Mouse (Mus musculus) lung, adult 2 months (tissue): ENCODE results near the gene Oxtr. TPM values are rescaled to one million over a fixed set of nuclear protein-coding genes. Genes with fewer than 3 reads are reported as not detected.

Experiments
- DNase-seq: peaks from one replicate; pipeline ENCODE4 v3.0.0; 2022
- H3K4me1 ChIP-seq: fragments of 200-500 bp; 2 replicates; pipeline ENCODE4 v1.6.1; 2011; ENCODE audit warnings: low read length; ENCODE audit not compliant: control insufficient read depth, insufficient read depth
- H3K4me3 ChIP-seq: fragments of 200-500 bp; replicated peaks from 2 replicates; pipeline ENCODE3; 2011; ENCODE audit warnings: low read depth, mild to moderate bottlenecking, control low read depth, low read length; ENCODE audit errors: extremely low read depth
- CTCF ChIP-seq: fragments of 200-500 bp; IDR thresholded peaks from 2 replicates; pipeline ENCODE4 v1.5.1; 2011; ENCODE audit warnings: mild to moderate bottlenecking, low read length, control low read depth; ENCODE audit not compliant: insufficient read depth
- POLR2A ChIP-seq: fragments of 200-500 bp; IDR thresholded peaks from 2 replicates; pipeline ENCODE4 v1.6.1; 2011; ENCODE audit warnings: low read depth, mild to moderate bottlenecking, control low read depth, low read length, borderline replicate concordance; ENCODE audit errors: extremely low read depth
- WGBS: fragments of 180-500 bp; shearing (Covaris S2); methylation state at CpG from one replicate; pipeline ENCODE4 v1.1.7; 2018; 5-methylcytosine and 5-hydroxymethylcytosine counted together
- polyA plus RNA-seq: library from polyadenylated mRNA; depleted of rRNA; stranded (reverse); fragments of >200 nt; gene quantifications from 2 replicates; pipeline ENCODE4 v1.2.3, GENCODE M21; 2012; rRNA removed

Gene Oxtr
- polyA plus RNA-seq: 0.17 and 0.18 TPM in 2 replicates

DNA sequence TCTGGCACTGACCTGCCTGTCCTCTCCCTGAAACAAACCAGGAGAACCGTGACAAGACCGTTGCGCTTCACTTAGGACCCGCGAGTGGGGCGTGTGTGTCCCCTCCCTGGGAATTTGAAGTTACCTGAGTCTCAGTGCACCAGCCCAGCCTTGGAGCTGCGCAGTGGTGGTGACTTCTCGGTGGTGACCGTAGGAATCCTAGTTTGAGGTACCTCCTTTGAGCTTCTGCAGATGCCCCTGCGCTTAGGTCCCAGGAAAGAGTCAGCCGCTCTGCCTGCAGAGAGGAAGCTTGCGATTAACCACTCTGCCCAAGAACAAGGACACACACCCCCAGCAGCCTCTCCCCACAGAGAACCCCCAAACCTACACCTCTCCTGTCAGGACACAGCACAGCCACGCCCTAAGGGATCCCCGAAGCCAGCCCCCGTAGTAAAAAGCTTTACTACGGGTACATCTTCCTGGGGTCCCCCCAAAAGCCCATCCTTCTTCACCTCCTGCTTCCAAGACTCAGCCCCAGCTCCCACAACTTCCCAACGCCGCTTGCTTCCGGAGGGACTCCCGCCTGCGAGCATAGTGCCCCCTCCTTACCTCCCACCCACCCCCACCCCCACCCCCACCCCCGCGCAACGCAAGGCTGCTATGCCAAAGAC lies at the start of gene Oxtr:
TSS of gene Oxtr (minus strand) at position 34 of the 650 bp plus-strand sequence.
- TF ChIP-seq CTCF: no peak
- TF ChIP-seq POLR2A: no peak
- Histone ChIP-seq H3K4me1 (peaks cover 9% of the 10 kb centered on the region), H3K4me3 (peak within 1 kb of the TSS; percentile 46)
- 8% methylated on average over 24 of the region's 24 CpGs for WGBS
- no peak for DNase-seq

DNA sequence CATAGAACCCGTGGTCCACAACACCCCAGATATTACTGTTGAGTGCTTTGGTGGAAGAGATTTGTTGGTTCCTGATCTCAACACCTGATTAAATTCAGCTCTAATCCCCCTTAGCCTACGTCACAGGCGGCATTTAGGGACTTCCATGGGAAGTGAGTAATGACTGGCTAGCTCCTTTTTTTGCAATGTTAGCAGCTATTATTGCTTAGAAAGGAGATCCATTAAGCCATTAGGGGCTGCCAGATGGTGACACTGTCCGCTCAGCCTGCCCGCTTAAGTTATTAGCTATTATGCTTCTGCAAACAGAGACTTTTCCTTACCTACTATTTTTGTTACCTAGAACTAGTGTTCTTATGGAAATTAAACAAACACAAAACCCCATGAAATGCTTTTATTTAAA lies 35.7 kb upstream of the Oxtr start:
- 69% methylated on average over 5 of the region's 5 CpGs for WGBS
- H3K4me1 ChIP-seq: no peaks in the 10 kb centered on the region
- no peak for TF ChIP-seq CTCF
- no peak for TF ChIP-seq POLR2A
- no peak overlapping the region for H3K4me3 ChIP-seq
- DNase-seq: no peak

DNA sequence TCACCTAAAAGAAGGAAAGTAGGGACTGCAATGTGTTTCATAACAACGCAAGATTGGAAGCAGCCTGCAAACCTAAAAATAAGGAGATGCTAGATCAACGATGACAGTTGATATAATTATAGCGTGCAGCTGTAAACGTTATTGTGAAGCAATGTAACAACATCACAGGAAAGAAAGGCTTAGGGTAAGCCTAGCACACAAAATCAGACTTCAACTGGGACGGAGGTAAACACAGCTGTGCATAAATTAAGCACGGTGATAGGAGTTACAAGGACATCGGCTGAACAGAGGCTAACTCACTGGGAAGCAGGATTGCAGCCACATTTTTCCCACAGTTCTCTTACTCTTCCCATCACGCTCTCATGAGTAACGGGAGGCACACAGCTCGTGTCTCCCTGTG lies 34.7 kb upstream of the Oxtr start:
- no peaks in the 10 kb centered on the region for H3K4me1 ChIP-seq
- no peak for TF ChIP-seq CTCF
- TF ChIP-seq POLR2A: no peak
- no peak overlapping the region for H3K4me3 ChIP-seq
- WGBS: 47% methylated on average over 10 of the region's 10 CpGs
- no peak for DNase-seq

GRCm38 (mm10) chr6:112517991-112518390 lies 28.2 kb upstream of the Oxtr start:
- no peaks in the 10 kb centered on the region for H3K4me1 ChIP-seq
- H3K4me3 ChIP-seq: no peak overlapping the region
- 66% methylated on average over 3 of the region's 3 CpGs for WGBS
- no peak for TF ChIP-seq CTCF
- no peak for TF ChIP-seq POLR2A
- DNase-seq: no peak

GRCm38 (mm10) chr6:112517572-112517971 lies 27.8 kb upstream of the Oxtr start:
- no peak for DNase-seq
- no peak overlapping the region for H3K4me3 ChIP-seq
- H3K4me1 ChIP-seq: no peaks in the 10 kb centered on the region
- WGBS: 74% methylated on average over 3 of the region's 3 CpGs
- TF ChIP-seq POLR2A (no peak), CTCF (no peak)

DNA sequence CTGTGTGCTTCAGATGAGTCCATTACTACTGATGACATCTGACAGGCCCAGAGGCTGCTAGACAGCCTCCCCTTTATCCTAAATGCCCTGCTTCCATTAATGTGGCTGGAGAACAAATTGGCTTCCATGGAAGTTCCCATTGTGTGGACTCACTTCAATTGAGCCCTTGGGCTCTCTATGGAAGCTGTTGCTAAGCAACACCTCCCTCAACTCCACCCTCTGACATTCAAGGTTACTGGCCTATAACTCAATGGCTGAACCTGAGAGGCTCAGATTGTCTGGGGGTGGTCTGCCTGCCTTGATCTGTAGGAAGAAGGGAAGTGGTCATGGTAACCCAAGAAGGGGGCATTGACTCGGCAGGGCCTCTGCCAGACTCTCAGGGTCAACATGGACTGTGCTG lies 26.8 kb upstream of the Oxtr start:
- no peak overlapping the region for H3K4me3 ChIP-seq
- no peak for DNase-seq
- TF ChIP-seq POLR2A (no peak), CTCF (no peak)
- no peaks in the 10 kb centered on the region for H3K4me1 ChIP-seq
- 44% methylated on average over 1 of the region's 1 CpGs for WGBS

- Histone ChIP-seq H3K4me3 (no peak overlapping the region), H3K4me1 (no peaks in the 10 kb centered on the region)
- DNase-seq: no peak
- TF ChIP-seq CTCF (no peak), POLR2A (no peak)
- WGBS: 81% methylated on average over 6 of the region's 6 CpGs
These were observed 24.8 kb upstream of the Oxtr start for GRCm38 (mm10) chr6:112514591-112514990.

GRCm38 (mm10) chr6:112510346-112510745 lies 20.6 kb upstream of the Oxtr start:
- DNase-seq: no peak
- no peaks in the 10 kb centered on the region for H3K4me1 ChIP-seq
- no peak for TF ChIP-seq POLR2A
- TF ChIP-seq CTCF: no peak
- 61% methylated on average over 4 of the region's 4 CpGs for WGBS
- no peak overlapping the region for H3K4me3 ChIP-seq

DNA sequence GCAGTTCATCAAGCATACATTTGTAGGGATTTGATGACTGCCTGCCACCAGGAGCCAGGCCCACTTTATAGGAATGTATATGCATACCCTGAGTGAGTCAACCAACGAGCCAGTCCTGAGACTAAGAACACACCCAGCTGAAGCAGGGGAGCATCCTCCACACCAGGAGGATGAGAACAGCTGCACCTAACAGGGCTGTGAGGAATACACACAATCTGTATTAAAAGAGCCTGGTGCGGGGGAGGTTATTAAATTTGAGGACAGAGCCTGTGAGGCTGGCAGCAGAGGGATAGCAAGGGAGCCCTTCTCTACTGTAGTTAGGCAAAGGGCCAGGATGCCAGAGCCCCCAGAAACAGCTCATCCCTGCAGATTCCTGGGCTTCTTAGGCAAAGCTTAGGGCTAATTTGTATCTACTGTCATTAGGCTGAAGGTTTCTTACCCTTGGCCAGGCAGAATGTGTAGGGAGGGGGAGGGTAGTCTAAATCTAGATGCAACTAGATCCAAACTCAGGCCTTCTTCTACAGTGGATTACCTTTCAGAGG lies 19.9 kb upstream of the Oxtr start:
- 60% methylated on average over 2 of the region's 2 CpGs for WGBS
- no peak for TF ChIP-seq POLR2A
- TF ChIP-seq CTCF: no peak
- H3K4me3 ChIP-seq: no peak overlapping the region
- no peaks in the 10 kb centered on the region for H3K4me1 ChIP-seq
- DNase-seq: no peak

DNA sequence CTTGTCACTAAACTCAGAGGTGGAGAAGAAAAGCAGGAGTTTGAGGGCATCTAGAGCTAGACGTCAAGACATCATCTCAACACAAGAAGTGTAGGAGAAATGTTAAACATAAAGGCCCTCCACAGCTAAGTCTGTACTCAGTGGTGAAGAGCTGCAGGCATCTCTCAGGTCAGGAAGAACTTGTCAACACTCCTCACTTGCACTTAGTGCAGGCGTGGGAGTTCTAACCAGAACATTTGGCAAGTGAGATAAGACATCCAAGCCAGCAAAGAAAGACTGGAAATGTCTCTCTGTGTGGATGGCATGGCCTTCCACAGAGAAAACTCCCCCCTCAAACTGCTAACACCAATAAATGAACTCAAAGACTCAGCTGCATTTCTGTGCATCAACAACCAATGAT lies 17.9 kb upstream of the Oxtr start:
- Histone ChIP-seq H3K4me1 (no peaks in the 10 kb centered on the region), H3K4me3 (no peak overlapping the region)
- no peak for TF ChIP-seq POLR2A
- TF ChIP-seq CTCF: no peak
- WGBS: 39% methylated on average over 2 of the region's 2 CpGs
- no peak for DNase-seq

GRCm38 (mm10) chr6:112501156-112501555 lies 11.4 kb upstream of the Oxtr start:
- Histone ChIP-seq H3K4me1 (no peaks in the 10 kb centered on the region), H3K4me3 (no peak overlapping the region)
- TF ChIP-seq CTCF: no peak
- DNase-seq: no peak
- 50% methylated on average over 2 of the region's 2 CpGs for WGBS
